Mouse (Mus musculus) forebrain, embryonic 16.5 days (tissue): Measurements from ENCODE around the gene Prr12. TPM values are rescaled to one million over a fixed set of nuclear protein-coding genes. Genes with fewer than 3 reads are reported as not detected.

Experiments
- ATAC-seq: fragments of 200-750 bp; cut with Nextera tagmentation; 2 replicates; pipeline ENCODE4 v1.8.0; 2017; ENCODE audit warnings: mild to moderate bottlenecking, moderate library complexity
- H3K27ac ChIP-seq: fragments of 300-500 bp; sonication (generic); 2 replicates; pipeline ENCODE4 v1.5.1; 2014; ENCODE audit warnings: low read length, control low read depth
- H3K27me3 ChIP-seq: fragments of 300-500 bp; sonication (generic); replicated peaks from 2 replicates; pipeline ENCODE4 v1.6.1; 2014; ENCODE audit warnings: low read length; ENCODE audit not compliant: control insufficient read depth, insufficient read depth
- H3K36me3 ChIP-seq: fragments of 300-500 bp; sonication (generic); 2 replicates; pipeline ENCODE4 v1.6.1; 2014; ENCODE audit not compliant: control insufficient read depth, insufficient read depth
- H3K4me1 ChIP-seq: fragments of 300-500 bp; sonication (generic); replicated peaks from 2 replicates; pipeline ENCODE4 v1.6.1; 2014; ENCODE audit warnings: low read length; ENCODE audit not compliant: control insufficient read depth, insufficient read depth
- H3K4me2 ChIP-seq: fragments of 300-500 bp; sonication (generic); 2 replicates; pipeline ENCODE4 v1.6.1; 2014; ENCODE audit warnings: mild to moderate bottlenecking, low read length, control low read depth
- H3K4me3 ChIP-seq: fragments of 300-500 bp; sonication (generic); replicated peaks from 2 replicates; pipeline ENCODE4 v1.5.1; 2014; ENCODE audit warnings: mild to moderate bottlenecking, low read length, control low read depth
- H3K9ac ChIP-seq: fragments of 300-500 bp; sonication (generic); replicated peaks from 2 replicates; pipeline ENCODE4 v1.6.1; 2014; ENCODE audit warnings: low read depth, low read length, control low read depth
- H3K9me3 ChIP-seq: fragments of 300-500 bp; sonication (generic); 2 replicates; pipeline ENCODE4 v1.6.1; 2016; ENCODE audit warnings: low read length; ENCODE audit not compliant: control insufficient read depth
- WGBS: fragments of 180-500 bp; shearing (Covaris S2); extraction: QIAGEN DNeasy Blood & Tissue Kit; methylation state at CpG from one replicate; pipeline ENCODE4 v1.1.7; 2014; 5-methylcytosine and 5-hydroxymethylcytosine counted together
- polyA plus RNA-seq: library from polyadenylated mRNA; unstranded; fragments of >200 nt; fragmentation: Nextera tagmentation; extraction: Ambion mirVana; gene quantifications from 2 replicates; pipeline ENCODE4 v1.2.1, GENCODE M21; 2015

Gene Prr12
- polyA plus RNA-seq, 1 experiment from 2014 or later = 17.3 TPM

GRCm38 (mm10) chr7:45020225-45020624, 32.5 kb downstream of the Prr12 start:
- no peak overlapping the region for H3K4me2 ChIP-seq
- H3K36me3 ChIP-seq = no peaks in the 10 kb centered on the region
- H3K9me3 ChIP-seq = no peaks in the 10 kb centered on the region
- H3K4me3 ChIP-seq = no peak overlapping the region
- WGBS = 77% methylated on average over 9 of the region's 9 CpGs
- no peak for ATAC-seq
- H3K27ac ChIP-seq = no peak overlapping the region
- H3K27me3 ChIP-seq = 0 out of 2 replicates have a peak, but pooled peaks cover 6% of the 10 kb centered on the region
- peaks cover 16% of the 10 kb centered on the region for H3K4me1 ChIP-seq
- no peak overlapping the region for H3K9ac ChIP-seq

GRCm38 (mm10) chr7:45019031-45019571, 33.6 kb downstream of the Prr12 start:
- Histone ChIP-seq H3K27me3 (0 out of 2 replicates have a peak, but pooled peaks cover 6% of the 10 kb centered on the region), H3K9ac (no peak overlapping the region), H3K4me2 (no peak overlapping the region), H3K27ac (no peak overlapping the region), H3K4me1 (peaks cover 27% of the 10 kb centered on the region), H3K9me3 (no peaks in the 10 kb centered on the region), H3K36me3 (no peaks in the 10 kb centered on the region), H3K4me3 (no peak overlapping the region)
- WGBS = 47% methylated on average over 8 of the region's 8 CpGs
- no peak for ATAC-seq

- Histone ChIP-seq H3K4me2 (peak within 1 kb of the TSS; percentile 74), H3K4me1 (peaks cover 29% of the 10 kb centered on the region), H3K4me3 (peak within 1 kb of the TSS; percentile 98), H3K9me3 (no peaks in the 10 kb centered on the region), H3K36me3 (peaks cover 3% of the 10 kb centered on the region), H3K9ac (peak within 1 kb of the TSS; percentile 66), H3K27me3 (0 out of 2 replicates have a peak, but pooled peaks cover 6% of the 10 kb centered on the region), H3K27ac (peak within 1 kb of the TSS; percentile 79)
- WGBS = under 1% methylated on average over 36 of the region's 36 CpGs
- ATAC-seq = peak; percentile 70
Measured at GRCm38 (mm10) chr7:45017242-45018061, 35.2 kb downstream of the Prr12 start, which contains the start of gene Rras. Rras (plus strand) TSS chr7:45017961.

- Histone ChIP-seq H3K9me3 (no peaks in the 10 kb centered on the region), H3K4me3 (peak overlapping the region; percentile 98), H3K27me3 (0 out of 2 replicates have a peak, but pooled peaks cover 6% of the 10 kb centered on the region), H3K27ac (peak overlapping the region; percentile 79), H3K36me3 (peaks cover 10% of the 10 kb centered on the region), H3K4me1 (peaks cover 29% of the 10 kb centered on the region), H3K4me2 (peak overlapping the region; percentile 74), H3K9ac (peak overlapping the region; percentile 45)
- WGBS = 5% methylated on average over 4 of the region's 4 CpGs
- no peak for ATAC-seq
Measured at GRCm38 (mm10) chr7:45016761-45017160, 35.9 kb downstream of the Prr12 start.

GRCm38 (mm10) chr7:45015957-45016612, 36.6 kb downstream of the Prr12 start, which contains the start of gene Scaf1:
Scaf1 (minus strand) TSS chr7:45016363.
- peak within 1 kb of the TSS; percentile 98 for H3K4me3 ChIP-seq
- no peaks in the 10 kb centered on the region for H3K9me3 ChIP-seq
- H3K27me3 ChIP-seq = 0 out of 2 replicates have a peak, but pooled peaks cover 6% of the 10 kb centered on the region
- ATAC-seq = peak; percentile 95
- under 1% methylated on average over 69 of the region's 69 CpGs for WGBS
- peaks cover 16% of the 10 kb centered on the region for H3K36me3 ChIP-seq
- peak within 1 kb of the TSS; percentile 79 for H3K27ac ChIP-seq
- H3K9ac ChIP-seq = peak within 1 kb of the TSS; percentile 96
- peak within 1 kb of the TSS; percentile 90 for H3K4me2 ChIP-seq
- peaks cover 29% of the 10 kb centered on the region for H3K4me1 ChIP-seq

- Histone ChIP-seq H3K36me3 (peaks cover 16% of the 10 kb centered on the region), H3K27me3 (0 out of 2 replicates have a peak, but pooled peaks cover 6% of the 10 kb centered on the region), H3K4me3 (peak overlapping the region; percentile 98), H3K9me3 (no peaks in the 10 kb centered on the region), H3K4me1 (peaks cover 29% of the 10 kb centered on the region), H3K27ac (peak overlapping the region; percentile 79), H3K9ac (peak overlapping the region; percentile 96), H3K4me2 (peak overlapping the region; percentile 90)
- ATAC-seq = no peak
- 2% methylated on average over 20 of the region's 20 CpGs for WGBS
Measured at GRCm38 (mm10) chr7:45015344-45015956, 37.2 kb downstream of the Prr12 start.

GRCm38 (mm10) chr7:45014096-45014451, 38.6 kb downstream of the Prr12 start:
- Histone ChIP-seq H3K9ac (no peak overlapping the region), H3K4me3 (no peak overlapping the region), H3K36me3 (peaks cover 16% of the 10 kb centered on the region), H3K27me3 (0 out of 2 replicates have a peak, but pooled peaks cover 5% of the 10 kb centered on the region), H3K4me2 (no peak overlapping the region), H3K4me1 (peaks cover 29% of the 10 kb centered on the region), H3K9me3 (no peaks in the 10 kb centered on the region), H3K27ac (no peak overlapping the region)
- WGBS = 96% methylated on average over 3 of the region's 3 CpGs
- ATAC-seq = no peak

- Histone ChIP-seq H3K36me3 (peaks cover 17% of the 10 kb centered on the region), H3K4me1 (peaks cover 29% of the 10 kb centered on the region), H3K27ac (no peak overlapping the region), H3K9ac (no peak overlapping the region), H3K9me3 (no peaks in the 10 kb centered on the region), H3K4me2 (no peak overlapping the region), H3K4me3 (no peak overlapping the region), H3K27me3 (0 out of 2 replicates have a peak, but pooled peaks cover 4% of the 10 kb centered on the region)
- no peak for ATAC-seq
- WGBS = 93% methylated on average over 16 of the region's 16 CpGs
Measured at GRCm38 (mm10) chr7:45013366-45014095, 39.1 kb downstream of the Prr12 start.
